Mouse (Mus musculus) forebrain, embryonic 16.5 days (tissue): Measurements from ENCODE around the gene Vezt. TPM values are rescaled to one million over a fixed set of nuclear protein-coding genes. Genes with fewer than 3 reads are reported as not detected.

Experiments used
- ATAC-seq: fragments of 200-750 bp; cut with Nextera tagmentation; 2 replicates; pipeline ENCODE4 v1.8.0; 2017; ENCODE audit warnings: mild to moderate bottlenecking, moderate library complexity
- H3K27ac ChIP-seq: fragments of 300-500 bp; sonication (generic); 2 replicates; pipeline ENCODE4 v1.5.1; 2014; ENCODE audit warnings: low read length, control low read depth
- H3K27me3 ChIP-seq: fragments of 300-500 bp; sonication (generic); replicated peaks from 2 replicates; pipeline ENCODE4 v1.6.1; 2014; ENCODE audit warnings: low read length; ENCODE audit not compliant: control insufficient read depth, insufficient read depth
- H3K36me3 ChIP-seq: fragments of 300-500 bp; sonication (generic); 2 replicates; pipeline ENCODE4 v1.6.1; 2014; ENCODE audit not compliant: control insufficient read depth, insufficient read depth
- H3K4me1 ChIP-seq: fragments of 300-500 bp; sonication (generic); replicated peaks from 2 replicates; pipeline ENCODE4 v1.6.1; 2014; ENCODE audit warnings: low read length; ENCODE audit not compliant: control insufficient read depth, insufficient read depth
- H3K4me2 ChIP-seq: fragments of 300-500 bp; sonication (generic); 2 replicates; pipeline ENCODE4 v1.6.1; 2014; ENCODE audit warnings: mild to moderate bottlenecking, low read length, control low read depth
- H3K4me3 ChIP-seq: fragments of 300-500 bp; sonication (generic); replicated peaks from 2 replicates; pipeline ENCODE4 v1.5.1; 2014; ENCODE audit warnings: mild to moderate bottlenecking, low read length, control low read depth
- H3K9ac ChIP-seq: fragments of 300-500 bp; sonication (generic); replicated peaks from 2 replicates; pipeline ENCODE4 v1.6.1; 2014; ENCODE audit warnings: low read depth, low read length, control low read depth
- H3K9me3 ChIP-seq: fragments of 300-500 bp; sonication (generic); 2 replicates; pipeline ENCODE4 v1.6.1; 2016; ENCODE audit warnings: low read length; ENCODE audit not compliant: control insufficient read depth
- WGBS: fragments of 180-500 bp; shearing (Covaris S2); extraction: QIAGEN DNeasy Blood & Tissue Kit; methylation state at CpG from one replicate; pipeline ENCODE4 v1.1.7; 2014; 5-methylcytosine and 5-hydroxymethylcytosine counted together
- microRNA counts: library from miRNA; unstranded; fragments of <30 nt; microRNA quantifications from one replicate; lab custom pipeline; 2016
- microRNA-seq: library from miRNA; unstranded; fragments of <30 nt; microRNA quantifications from one replicate; pipeline ENCODE4, GENCODE M21; 2017
- polyA plus RNA-seq: library from polyadenylated mRNA; unstranded; fragments of >200 nt; fragmentation: Nextera tagmentation; extraction: Ambion mirVana; gene quantifications from 2 replicates; pipeline ENCODE4 v1.2.1, GENCODE M21; 2015

Vezt gene
- polyA plus RNA-seq, 1 experiment from 2014 or later, result 71.4 TPM

- H3K4me2 ChIP-seq, result no peak overlapping the region
- H3K4me3 ChIP-seq, result no peak overlapping the region
- no peaks in the 10 kb centered on the region for H3K9me3 ChIP-seq
- no peaks in the 10 kb centered on the region for H3K27me3 ChIP-seq
- H3K9ac ChIP-seq, result no peak overlapping the region
- no peak for ATAC-seq
- WGBS, result 89% methylated on average over 4 of the region's 4 CpGs
- no peak overlapping the region for H3K27ac ChIP-seq
- peaks cover 17% of the 10 kb centered on the region for H3K4me1 ChIP-seq
- no peaks in the 10 kb centered on the region for H3K36me3 ChIP-seq
Measured at GRCm38 (mm10) chr10:93892551-93892950, 143.1 kb downstream of the Vezt start.

- no peak for ATAC-seq
- WGBS, result 100% methylated on average over 1 of the region's 1 CpGs
- Histone ChIP-seq H3K4me3 (no peak overlapping the region), H3K9me3 (no peaks in the 10 kb centered on the region), H3K4me1 (peaks cover 17% of the 10 kb centered on the region), H3K4me2 (no peak overlapping the region), H3K36me3 (peaks cover 2% of the 10 kb centered on the region), H3K27me3 (no peaks in the 10 kb centered on the region), H3K27ac (no peak overlapping the region), H3K9ac (no peak overlapping the region)
Measured at GRCm38 (mm10) chr10:93891031-93891430, 144.6 kb downstream of the Vezt start.

GRCm38 (mm10) chr10:93890565-93890964 lies 145.1 kb downstream of the Vezt start:
- Histone ChIP-seq H3K9ac (no peak overlapping the region), H3K4me1 (peaks cover 17% of the 10 kb centered on the region), H3K27me3 (no peaks in the 10 kb centered on the region), H3K27ac (no peak overlapping the region), H3K4me3 (peak overlapping the region; percentile 99), H3K36me3 (peaks cover 7% of the 10 kb centered on the region), H3K4me2 (peak overlapping the region; percentile 95), H3K9me3 (no peaks in the 10 kb centered on the region)
- no peak for ATAC-seq
- 64% methylated on average over 4 of the region's 4 CpGs for WGBS

DNA sequence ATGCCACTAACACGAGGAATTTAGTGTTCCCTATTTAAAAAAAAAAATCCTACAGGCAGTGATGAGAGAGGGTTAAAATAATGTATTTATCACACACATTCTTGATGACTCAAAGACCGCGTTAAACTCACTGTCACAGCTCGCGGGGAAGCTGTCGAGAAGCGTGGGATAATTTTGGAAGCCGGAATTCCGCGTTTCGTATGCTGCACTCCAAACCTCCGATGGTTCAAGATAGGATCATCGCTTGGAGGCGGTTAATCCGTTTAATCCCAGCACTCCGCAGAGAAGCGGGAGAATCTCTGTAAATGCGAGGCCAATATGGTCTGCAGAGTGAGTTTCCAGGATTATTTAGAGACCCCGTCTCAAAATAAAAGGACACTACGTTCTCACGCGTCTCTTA lies 145.6 kb downstream of the Vezt start:
- Histone ChIP-seq H3K9me3 (no peaks in the 10 kb centered on the region), H3K4me3 (peak overlapping the region; percentile 99), H3K4me1 (peaks cover 17% of the 10 kb centered on the region), H3K36me3 (peaks cover 11% of the 10 kb centered on the region), H3K9ac (peak overlapping the region; percentile 95), H3K27me3 (no peaks in the 10 kb centered on the region), H3K4me2 (peak overlapping the region; percentile 95), H3K27ac (peak overlapping the region; percentile 94)
- ATAC-seq, result peak; percentile 54; the same call in 1 of the 2 replicates
- WGBS, result under 1% methylated on average over 22 of the region's 22 CpGs

GRCm38 (mm10) chr10:93889579-93889950 lies 146.1 kb downstream of the Vezt start:
- no peaks in the 10 kb centered on the region for H3K27me3 ChIP-seq
- peaks cover 17% of the 10 kb centered on the region for H3K4me1 ChIP-seq
- H3K27ac ChIP-seq, result peak overlapping the region; percentile 94
- H3K4me3 ChIP-seq, result peak overlapping the region; percentile 99
- H3K36me3 ChIP-seq, result peaks cover 15% of the 10 kb centered on the region
- WGBS, result 0% methylated on average over 21 of the region's 30 CpGs
- H3K9ac ChIP-seq, result peak overlapping the region; percentile 95
- peak; percentile 100 for ATAC-seq
- H3K9me3 ChIP-seq, result no peaks in the 10 kb centered on the region
- H3K4me2 ChIP-seq, result peak overlapping the region; percentile 95

MicroRNAs within 50 kb of the gene (microRNA counts, 519-probe panel; counts per million panel counts)
- microRNA mmu-miR-331-3p (lab: Ali Mortazavi, UCI), result 3,164 counts per million, percentile 80 among the panel's probes with 10 or more counts
- 1,724 counts per million, percentile 19 among the panel's probes with 10 or more counts for microRNA mmu-miR-331-5p (lab: Ali Mortazavi, UCI)

Small RNAs within 50 kb of the gene (microRNA-seq; reads per million reads assigned to microRNA genes)
- gene Mir331, result 176 reads per million, percentile 61 among the genes with 10 or more reads in this experiment

Other genes starting within 250 kb of the Vezt start
- 0.57 and 0.82 TPM in 2 replicates for gene Usp44, start 204.3 kb downstream of the Vezt start, polyA plus RNA-seq
- 147 and 156 TPM in 2 replicates for gene Metap2, start 138.7 kb downstream of the Vezt start, polyA plus RNA-seq
- gene Fgd6, start 184 bp upstream of the Vezt start, polyA plus RNA-seq, result 1.6 and 1.8 TPM in 2 replicates
- 7.9 and 8.8 TPM in 2 replicates for gene Nr2c1, start 112.2 kb upstream of the Vezt start, polyA plus RNA-seq
- 273 and 291 TPM in 2 replicates for gene Ndufa12, start 162.9 kb upstream of the Vezt start, polyA plus RNA-seq